Mouse (Mus musculus) ES-Bruce4 (cell line): ENCODE measurements at regions not wholly inside any gene's neighbourhood (a gene's known extent, or its start where the extent isn't known, plus 50 kb on each side); places are given as distances from the start of the nearest gene placed in this dataset.

Experiments
- H3K27ac ChIP-seq: 2 replicates; pipeline ENCODE4 v1.5.1; 2012; ENCODE audit warnings: low read length, inconsistent platforms; ENCODE audit not compliant: insufficient read depth
- H3K27me3 ChIP-seq: 2 replicates; pipeline ENCODE4 v1.6.1; 2012; ENCODE audit warnings: mild to moderate bottlenecking, low read length, inconsistent platforms; ENCODE audit not compliant: control insufficient read depth, poor library complexity, insufficient read depth, severe bottlenecking
- H3K36me3 ChIP-seq: 2 replicates; pipeline ENCODE4 v1.6.1; 2012; ENCODE audit warnings: inconsistent platforms, mild to moderate bottlenecking, low read length, moderate library complexity; ENCODE audit not compliant: control insufficient read depth, poor library complexity, insufficient read depth, severe bottlenecking
- H3K4me1 ChIP-seq: one replicate; pipeline ENCODE4 v1.8.1; 2011; ENCODE audit warnings: low read length; ENCODE audit not compliant: control insufficient read depth, insufficient read depth
- H3K4me3 ChIP-seq: 2 replicates; pipeline ENCODE4 v1.5.1; 2011; ENCODE audit warnings: low read depth, mild to moderate bottlenecking, low read length
- H3K9ac ChIP-seq: 2 replicates; pipeline ENCODE4 v1.6.1; 2012; ENCODE audit warnings: low read depth, mild to moderate bottlenecking, inconsistent platforms; ENCODE audit not compliant: poor library complexity, severe bottlenecking
- H3K9me3 ChIP-seq: replicated peaks from 2 replicates; pipeline ENCODE4 v1.6.1; 2012; ENCODE audit warnings: mild to moderate bottlenecking, low read length, inconsistent platforms; ENCODE audit not compliant: control insufficient read depth, poor library complexity, insufficient read depth, severe bottlenecking
- CTCF ChIP-seq: IDR thresholded peaks from one replicate; pipeline ENCODE4 v1.8.1; 2011; ENCODE audit warnings: low read depth, low read length
- EP300 ChIP-seq: IDR thresholded peaks from 2 replicates; pipeline ENCODE4 v1.6.1; 2011; ENCODE audit warnings: low read depth, low read length; ENCODE audit not compliant: insufficient read depth
- POLR2A ChIP-seq: IDR thresholded peaks from one replicate; pipeline ENCODE4 v1.8.1; 2011; ENCODE audit warnings: low read length; ENCODE audit not compliant: insufficient read depth

DNA sequence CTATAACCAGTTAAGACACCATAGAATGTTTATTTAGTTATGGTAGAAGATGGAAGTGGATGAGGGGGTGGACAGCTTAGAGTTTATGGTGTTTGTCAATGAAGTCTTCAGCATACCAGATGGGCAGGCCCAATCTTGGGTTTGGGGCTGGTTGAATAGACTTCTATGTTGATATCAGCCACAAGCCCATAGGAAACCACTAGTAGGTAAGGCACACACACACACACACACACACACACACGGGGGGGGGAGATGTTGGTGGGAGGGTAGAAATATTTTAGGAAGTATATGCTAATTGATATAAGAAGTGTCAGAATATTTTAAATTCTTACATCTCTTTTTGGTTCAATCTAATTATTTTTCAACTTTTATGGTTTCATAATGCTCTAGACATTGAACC is 72.4 kb downstream of the Cd24a start:
- Histone ChIP-seq H3K9ac (no peak overlapping the region), H3K4me3 (no peak overlapping the region), H3K27me3 (no peaks in the 10 kb centered on the region), H3K27ac (no peak overlapping the region), H3K4me1 (no peaks in the 10 kb centered on the region), H3K9me3 (no peaks in the 10 kb centered on the region), H3K36me3 (no peaks in the 10 kb centered on the region)
- TF ChIP-seq CTCF = no peak
- no peak for TF ChIP-seq EP300
- TF ChIP-seq POLR2A = no peak

DNA sequence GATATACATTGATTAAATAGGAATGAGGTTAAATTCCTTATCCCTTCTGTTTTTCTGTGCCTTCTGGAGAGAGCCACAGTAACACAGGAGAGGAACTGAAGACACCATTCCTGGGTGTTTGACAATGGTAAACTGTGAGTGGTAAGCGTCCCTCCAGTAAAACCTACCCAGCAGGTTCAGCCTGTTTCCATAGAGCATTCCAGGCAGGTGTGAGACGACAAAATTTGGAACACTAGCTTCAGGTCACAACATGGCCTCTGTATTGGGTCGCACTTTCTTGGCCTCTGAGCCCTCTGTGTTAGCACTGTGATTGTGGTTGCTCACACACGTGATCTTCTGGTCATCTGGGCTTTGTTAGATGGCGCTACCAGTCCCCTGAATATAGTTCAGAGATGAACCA is 73.4 kb downstream of the Cd24a start:
- Histone ChIP-seq H3K36me3 (no peaks in the 10 kb centered on the region), H3K9me3 (no peaks in the 10 kb centered on the region), H3K27me3 (no peaks in the 10 kb centered on the region), H3K4me3 (no peak overlapping the region), H3K27ac (no peak overlapping the region), H3K4me1 (no peaks in the 10 kb centered on the region), H3K9ac (no peak overlapping the region)
- no peak for TF ChIP-seq EP300
- TF ChIP-seq CTCF = no peak
- TF ChIP-seq POLR2A = no peak

DNA sequence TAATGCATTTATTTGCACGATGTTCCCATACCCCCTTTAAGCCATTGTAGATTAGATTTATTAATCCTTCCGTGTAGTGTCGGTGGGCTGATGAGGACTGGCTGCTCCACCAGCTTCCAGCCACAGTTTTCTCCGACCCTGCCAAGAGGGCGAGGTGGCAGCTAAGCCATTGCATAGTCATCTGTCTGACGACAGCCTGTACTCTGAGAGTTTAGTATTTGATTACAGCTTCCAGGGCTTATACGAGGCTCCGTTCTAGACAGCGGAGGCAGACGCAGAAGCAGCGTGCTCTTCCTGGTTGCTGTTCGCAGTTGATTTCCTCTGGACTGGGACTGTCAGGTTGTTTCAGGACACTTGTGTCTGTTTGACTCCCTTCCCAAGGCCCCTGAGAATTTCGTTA is 73.8 kb downstream of the Cd24a start:
- Histone ChIP-seq H3K36me3 (no peaks in the 10 kb centered on the region), H3K4me3 (no peak overlapping the region), H3K4me1 (no peaks in the 10 kb centered on the region), H3K9me3 (no peaks in the 10 kb centered on the region), H3K9ac (no peak overlapping the region), H3K27ac (no peak overlapping the region), H3K27me3 (no peaks in the 10 kb centered on the region)
- TF ChIP-seq CTCF = no peak
- no peak for TF ChIP-seq POLR2A
- TF ChIP-seq EP300 = no peak

GRCm38 (mm10) chr10:43655082-43655671 is 77.1 kb downstream of the Cd24a start:
- H3K27ac ChIP-seq = no peak overlapping the region

GRCm38 (mm10) chr10:43655680-43656079 is 77.6 kb downstream of the Cd24a start:
- no peak overlapping the region for H3K27ac ChIP-seq
- H3K9me3 ChIP-seq = no peaks in the 10 kb centered on the region
- H3K27me3 ChIP-seq = no peaks in the 10 kb centered on the region
- H3K9ac ChIP-seq = no peak overlapping the region
- no peak for TF ChIP-seq EP300
- no peak for TF ChIP-seq CTCF
- TF ChIP-seq POLR2A = no peak
- no peak overlapping the region for H3K4me3 ChIP-seq
- H3K36me3 ChIP-seq = no peaks in the 10 kb centered on the region
- H3K4me1 ChIP-seq = no peaks in the 10 kb centered on the region

More at GRCm38 (mm10) chr10:43655082-43655671, 77.1 kb downstream of the Cd24a start:
- no peak overlapping the region for H3K9ac ChIP-seq
- H3K4me1 ChIP-seq = no peaks in the 10 kb centered on the region
- no peaks in the 10 kb centered on the region for H3K27me3 ChIP-seq
- no peaks in the 10 kb centered on the region for H3K36me3 ChIP-seq
- H3K9me3 ChIP-seq = no peaks in the 10 kb centered on the region
- no peak for TF ChIP-seq CTCF
- TF ChIP-seq POLR2A = no peak
- TF ChIP-seq EP300 = no peak
- H3K4me3 ChIP-seq = no peak overlapping the region

- Histone ChIP-seq H3K4me3 (no peak overlapping the region), H3K27ac (no peak overlapping the region), H3K36me3 (no peaks in the 10 kb centered on the region), H3K9ac (no peak overlapping the region), H3K27me3 (no peaks in the 10 kb centered on the region), H3K4me1 (no peaks in the 10 kb centered on the region), H3K9me3 (no peaks in the 10 kb centered on the region)
- TF ChIP-seq POLR2A = no peak
- no peak for TF ChIP-seq CTCF
Observed at GRCm38 (mm10) chr10:43656207-43656606, 78.1 kb downstream of the Cd24a start.
